Mouse (Mus musculus) CH12.LX (cell line): ENCODE measurements around the gene 1700019A02Rik.

ENCODE experiments used
- BHLHE40 ChIP-seq: IDR thresholded peaks from 2 replicates; pipeline ENCODE4 v1.6.1; 2011; ENCODE audit warnings: mild to moderate bottlenecking, low read depth, low read length, improper control_type of control experiment
- CTCF ChIP-seq, 2 experiments: IDR thresholded peaks in 1 of 2; conservative IDR thresholded peaks in 1 of 2; 2 replicates each; pipeline ENCODE4 v1.5.1; 2011 to 2012; ENCODE audit warnings: low read depth in 2 of 2, low read length in 2 of 2, improper control_type of control experiment in 1 of 2, inconsistent platforms in 1 of 2, mild to moderate bottlenecking in 1 of 2, moderate library complexity in 1 of 2
- E2F4 ChIP-seq: IDR thresholded peaks from 2 replicates; pipeline ENCODE4 v1.6.1; 2011; ENCODE audit warnings: low read depth, low read length, improper control_type of control experiment; ENCODE audit not compliant: insufficient replicate concordance
- EP300 ChIP-seq: IDR thresholded peaks from 2 replicates; pipeline ENCODE4 v1.6.1; 2011; ENCODE audit warnings: low read length, improper control_type of control experiment
- MAX ChIP-seq: IDR thresholded peaks from 2 replicates; pipeline ENCODE4 v1.6.1; 2011; ENCODE audit warnings: low read length, improper control_type of control experiment
- MAZ ChIP-seq: IDR thresholded peaks from 2 replicates; pipeline ENCODE4 v1.6.1; 2012; ENCODE audit warnings: low read depth, mild to moderate bottlenecking, inconsistent platforms, low read length, improper control_type of control experiment, moderate library complexity
- RAD21 ChIP-seq: IDR thresholded peaks from 2 replicates; pipeline ENCODE4 v1.6.1; 2011; ENCODE audit warnings: low read depth, mild to moderate bottlenecking, low read length, improper control_type of control experiment, moderate library complexity
- SIN3A ChIP-seq: IDR thresholded peaks from 2 replicates; pipeline ENCODE4 v1.6.1; 2012; ENCODE audit warnings: low read length, improper control_type of control experiment, inconsistent platforms
- USF1 ChIP-seq: IDR thresholded peaks from 2 replicates; pipeline ENCODE4 v1.6.1; 2014; ENCODE audit warnings: low read depth, mild to moderate bottlenecking, inconsistent platforms, low read length, improper control_type of control experiment
- USF2 ChIP-seq: conservative IDR thresholded peaks from 2 replicates; pipeline ENCODE4 v1.6.1; 2011; ENCODE audit warnings: low read depth, low read length, improper control_type of control experiment

GRCm38 (mm10) chr1:53189620-53190019, 2.2 kb upstream of the 1700019A02Rik start:
- TF ChIP-seq BHLHE40 (no peak), USF1 (no peak), CTCF (conservative IDR thresholded peaks at IDR 0.05 in 1 of 2, IDR thresholded peaks at IDR 0.05 in 1 of 2; ENCODE audit: low read depth in 2 of 2, low read length in 2 of 2) (no peak), E2F4 (no peak), RAD21 (no peak), USF2 (no peak), MAX (no peak), SIN3A (no peak), MAZ (no peak), EP300 (no peak)
